Mouse (Mus musculus): ENCODE measurements around the gene Gpatch8.

Gene Gpatch8

GRCm38 (mm10) chr11:102432115-102432843 lies 123.9 kb downstream of the Gpatch8 start:
- DNase-seq = peak; percentile 61

- peak; percentile 58 for DNase-seq
Observed at GRCm38 (mm10) chr11:102431728-102432114, 124.5 kb downstream of the Gpatch8 start.

- peak; percentile 87 for DNase-seq
Observed at GRCm38 (mm10) chr11:102431018-102431645, 125.1 kb downstream of the Gpatch8 start.

- peak; percentile 98 for DNase-seq
Observed at GRCm38 (mm10) chr11:102430121-102431017, 125.8 kb downstream of the Gpatch8 start, which contains the start of gene Grn. Grn (plus strand) TSS chr11:102430315.

- DNase-seq = no peak
Observed at GRCm38 (mm10) chr11:102429551-102429950, 126.6 kb downstream of the Gpatch8 start.

GRCm38 (mm10) chr11:102428981-102429540 lies 127.1 kb downstream of the Gpatch8 start:
- DNase-seq = peak; percentile 53
